Mouse (Mus musculus): ENCODE results near the gene Cps1.

GRCm38 (mm10) chr1:67238941-67239340 lies 116.1 kb downstream of the Cps1 start:
- TF ChIP-seq CTCF (IDR thresholded peaks at IDR 0.05; ENCODE audit: low read depth) (no peak), EP300 (optimal IDR thresholded peaks at IDR 0.05) (no peak)
